Mouse (Mus musculus): ENCODE measurements around the gene Gpx1. TPM values are rescaled to one million over a fixed set of nuclear protein-coding genes. Genes with fewer than 3 reads are reported as not detected.
"Not testable (repeated sequence)": the region's sequence is repeated elsewhere in the genome, so short reads cannot be mapped to it uniquely, and the experiment has no call there.

Gpx1 gene
- polyA plus RNA-seq, 1 experiment from 2014 or later, result 3,657 TPM

DNA sequence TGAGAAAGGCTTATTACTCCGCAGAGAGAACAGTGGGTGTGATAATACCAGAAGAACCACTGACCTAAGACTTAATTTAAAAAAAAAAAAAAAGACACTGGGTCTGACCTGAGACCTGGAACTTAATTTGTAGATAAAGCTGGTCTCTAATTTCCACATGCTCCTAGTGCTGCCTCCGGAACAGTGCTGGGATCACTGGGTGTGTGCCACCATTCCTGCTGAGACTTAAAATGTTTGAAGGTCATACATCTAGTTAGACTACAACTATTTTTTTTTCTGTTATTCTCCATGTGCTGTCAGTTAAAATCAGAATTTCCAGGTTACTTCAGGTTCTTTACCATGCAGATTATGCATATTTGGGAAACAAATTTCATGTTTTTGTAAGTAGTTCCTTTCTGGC is 30.6 kb upstream of the Gpx1 start:
- peak overlapping the region; percentile 64 for H3K27ac ChIP-seq (ENCODE audit: low read depth)
- peaks cover 39% of the 10 kb centered on the region for H3K4me1 ChIP-seq (ENCODE audit: insufficient read depth)
- no peak for DNase-seq
- 39% methylated on average over 2 of the region's 2 CpGs for WGBS (ENCODE audit: insufficient replicate concordance)
- H3K36me3 ChIP-seq (replicated peaks; ENCODE audit: insufficient read depth, low read length), result peaks cover 14% of the 10 kb centered on the region
- H3K9ac ChIP-seq (replicated peaks), result peak overlapping the region; percentile 67
- H3K4me3 ChIP-seq (ENCODE audit: low read depth, low read length), result peak overlapping the region; percentile 98
- peak overlapping the region; percentile 87 for H3K4me2 ChIP-seq (ENCODE audit: low read depth, low read length)
- no peak for ATAC-seq
- H3K27me3 ChIP-seq (ENCODE audit: insufficient read depth, low read length), result no peaks in the 10 kb centered on the region
- TF ChIP-seq CTCF (IDR thresholded peaks at IDR 0.05; ENCODE audit: low read depth) (no peak), EP300 (IDR thresholded peaks at IDR 0.05; ENCODE audit: low read depth) (no peak)
- no peaks in the 10 kb centered on the region for H3K9me3 ChIP-seq (ENCODE audit: low read length)

DNA sequence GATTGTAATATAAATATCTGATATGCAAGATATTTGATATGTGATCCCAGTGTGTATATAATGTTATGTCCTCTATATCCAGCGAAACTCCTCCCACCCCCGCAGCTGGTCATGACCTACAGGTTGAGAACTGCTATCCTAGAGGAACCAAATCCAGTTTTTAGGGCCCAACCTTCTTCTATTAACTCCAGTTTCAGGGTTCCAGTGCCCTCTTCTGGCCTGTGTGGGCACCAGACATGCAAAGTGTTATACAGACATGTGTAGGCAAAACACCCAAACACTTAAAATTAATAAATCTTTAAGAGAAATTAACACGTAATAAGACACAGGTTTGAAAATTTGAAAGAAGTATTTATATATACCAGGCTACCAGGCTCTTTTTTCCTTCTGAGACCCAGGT is 21.1 kb upstream of the Gpx1 start:
- H3K27me3 ChIP-seq (ENCODE audit: insufficient read depth, low read length), result no peaks in the 10 kb centered on the region
- peaks cover 33% of the 10 kb centered on the region for H3K36me3 ChIP-seq (replicated peaks; ENCODE audit: insufficient read depth, low read length)
- WGBS (ENCODE audit: insufficient replicate concordance), result 92% methylated on average over 3 of the region's 3 CpGs
- no peak overlapping the region for H3K27ac ChIP-seq (ENCODE audit: low read depth)
- H3K4me2 ChIP-seq (ENCODE audit: low read depth, low read length), result no peak overlapping the region
- no peaks in the 10 kb centered on the region for H3K9me3 ChIP-seq (ENCODE audit: low read length)
- H3K4me3 ChIP-seq (ENCODE audit: low read depth, low read length), result no peak overlapping the region
- ATAC-seq (no peak), DNase-seq (no peak)
- H3K4me1 ChIP-seq (ENCODE audit: insufficient read depth), result peaks cover 13% of the 10 kb centered on the region
- H3K9ac ChIP-seq (replicated peaks), result no peak overlapping the region
- no peak for TF ChIP-seq EP300 (IDR thresholded peaks at IDR 0.05; ENCODE audit: low read depth)
- peak; percentile 55 for TF ChIP-seq CTCF (IDR thresholded peaks at IDR 0.05; ENCODE audit: low read depth)

- H3K36me3 ChIP-seq (replicated peaks; ENCODE audit: insufficient read depth, low read length), result peaks cover 33% of the 10 kb centered on the region
Measured at GRCm38 (mm10) chr9:108318462-108318861, 20.2 kb upstream of the Gpx1 start.

GRCm38 (mm10) chr9:108322054-108322453 is 16.6 kb upstream of the Gpx1 start:
- DNase-seq; H3K9ac ChIP-seq (replicated peaks); H3K9me3 ChIP-seq (ENCODE audit: low read length); ATAC-seq; H3K27me3 ChIP-seq (ENCODE audit: insufficient read depth, low read length); H3K4me2 ChIP-seq (ENCODE audit: low read depth, low read length); H3K27ac ChIP-seq (ENCODE audit: low read depth); H3K4me3 ChIP-seq (ENCODE audit: low read depth, low read length): not testable (repeated sequence)
- H3K4me1 ChIP-seq (ENCODE audit: insufficient read depth), result peaks cover 14% of the 10 kb centered on the region
- 85% methylated on average over 7 of the region's 7 CpGs for WGBS (ENCODE audit: insufficient replicate concordance)
- TF ChIP-seq CTCF (IDR thresholded peaks at IDR 0.05; ENCODE audit: low read depth), result peak; percentile 39
- peaks cover 30% of the 10 kb centered on the region for H3K36me3 ChIP-seq (replicated peaks; ENCODE audit: insufficient read depth, low read length)

More at GRCm38 (mm10) chr9:108318462-108318861, 20.2 kb upstream of the Gpx1 start:
- DNase-seq (no peak), ATAC-seq (no peak)
- Histone ChIP-seq H3K4me1 (ENCODE audit: insufficient read depth) (peaks cover 13% of the 10 kb centered on the region), H3K4me2 (ENCODE audit: low read depth, low read length) (no peak overlapping the region), H3K4me3 (ENCODE audit: low read depth, low read length) (no peak overlapping the region), H3K9ac (replicated peaks) (no peak overlapping the region), H3K27ac (ENCODE audit: low read depth) (no peak overlapping the region), H3K9me3 (ENCODE audit: low read length) (no peaks in the 10 kb centered on the region), H3K27me3 (ENCODE audit: insufficient read depth, low read length) (no peaks in the 10 kb centered on the region)
- TF ChIP-seq CTCF (IDR thresholded peaks at IDR 0.05; ENCODE audit: low read depth) (no peak), EP300 (IDR thresholded peaks at IDR 0.05; ENCODE audit: low read depth) (no peak)
- WGBS (ENCODE audit: insufficient replicate concordance), result 82% methylated on average over 2 of the region's 2 CpGs

- Histone ChIP-seq H3K27ac (ENCODE audit: low read depth) (no peak overlapping the region), H3K4me1 (ENCODE audit: insufficient read depth) (peaks cover 10% of the 10 kb centered on the region), H3K4me3 (ENCODE audit: low read depth, low read length) (no peak overlapping the region), H3K9ac (replicated peaks) (no peak overlapping the region), H3K27me3 (ENCODE audit: insufficient read depth, low read length) (no peaks in the 10 kb centered on the region), H3K36me3 (replicated peaks; ENCODE audit: insufficient read depth, low read length) (peaks cover 46% of the 10 kb centered on the region), H3K4me2 (ENCODE audit: low read depth, low read length) (no peak overlapping the region), H3K9me3 (ENCODE audit: low read length) (no peaks in the 10 kb centered on the region)
- TF ChIP-seq CTCF (IDR thresholded peaks at IDR 0.05; ENCODE audit: low read depth) (no peak), EP300 (IDR thresholded peaks at IDR 0.05; ENCODE audit: low read depth) (no peak)
- DNase-seq (no peak), ATAC-seq (no peak)
- WGBS (ENCODE audit: insufficient replicate concordance), result 95% methylated on average over 1 of the region's 1 CpGs
Measured at GRCm38 (mm10) chr9:108324784-108325183, 13.9 kb upstream of the Gpx1 start.

- H3K27ac ChIP-seq (ENCODE audit: low read depth), result no peak overlapping the region
- 93% methylated on average over 2 of the region's 2 CpGs for WGBS (ENCODE audit: insufficient replicate concordance)
- ATAC-seq, result no peak
Measured at GRCm38 (mm10) chr9:108325811-108326210, 12.9 kb upstream of the Gpx1 start.

More at GRCm38 (mm10) chr9:108325811-108326210, 12.9 kb upstream of the Gpx1 start:
- Histone ChIP-seq H3K36me3 (replicated peaks; ENCODE audit: insufficient read depth, low read length) (peaks cover 52% of the 10 kb centered on the region), H3K27me3 (ENCODE audit: insufficient read depth, low read length) (no peaks in the 10 kb centered on the region), H3K4me3 (ENCODE audit: low read depth, low read length) (no peak overlapping the region), H3K9ac (replicated peaks) (no peak overlapping the region), H3K4me1 (ENCODE audit: insufficient read depth) (peaks cover 7% of the 10 kb centered on the region), H3K9me3 (ENCODE audit: low read length) (no peaks in the 10 kb centered on the region), H3K4me2 (ENCODE audit: low read depth, low read length) (no peak overlapping the region)
- no peak for DNase-seq
- TF ChIP-seq CTCF (IDR thresholded peaks at IDR 0.05; ENCODE audit: low read depth) (no peak), EP300 (IDR thresholded peaks at IDR 0.05; ENCODE audit: low read depth) (no peak)
